Mouse (Mus musculus): Measurements from ENCODE around the gene Mgat1. TPM values are rescaled to one million over a fixed set of nuclear protein-coding genes. Genes with fewer than 3 reads are reported as not detected.

Mgat1 gene
- polyA plus RNA-seq, 1 experiment from 2014 or later: 56.3 TPM

GRCm38 (mm10) chr11:49212577-49212976, 31.4 kb upstream of the Mgat1 start:
- no peaks in the 10 kb centered on the region for H3K9me3 ChIP-seq
- H3K9ac ChIP-seq: no peak overlapping the region
- no peak for ATAC-seq (ENCODE audit: low FRiP score, low read depth)
- H3K27ac ChIP-seq: no peak overlapping the region
- H3K4me1 ChIP-seq: no peaks in the 10 kb centered on the region
- H3K4me2 ChIP-seq (replicated peaks): no peak overlapping the region
- H3K36me3 ChIP-seq: peaks cover 65% of the 10 kb centered on the region
- no peaks in the 10 kb centered on the region for H3K27me3 ChIP-seq
- no peak overlapping the region for H3K4me3 ChIP-seq

DNA sequence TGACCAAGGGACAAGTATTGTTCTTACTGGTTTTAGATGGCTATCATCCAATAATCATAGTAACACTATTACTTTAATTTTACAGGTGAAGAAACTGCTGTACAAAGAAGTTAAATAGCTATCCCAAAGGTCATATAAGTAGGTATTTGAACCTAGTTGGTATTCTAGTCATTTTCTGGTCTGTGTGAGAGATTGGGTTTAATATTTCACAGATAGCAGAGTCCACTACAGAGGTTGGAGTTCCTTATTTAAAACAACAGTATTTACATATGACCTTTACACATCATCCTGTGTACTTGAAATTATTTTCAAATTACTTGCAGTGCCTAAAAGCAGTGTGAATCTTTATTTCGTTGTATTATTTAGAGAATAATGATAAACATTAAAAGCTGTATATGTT, 30.5 kb upstream of the Mgat1 start:
- no peaks in the 10 kb centered on the region for H3K4me1 ChIP-seq
- H3K9ac ChIP-seq: no peak overlapping the region
- ATAC-seq (ENCODE audit: low FRiP score, low read depth): no peak
- H3K36me3 ChIP-seq: peaks cover 62% of the 10 kb centered on the region
- no peak overlapping the region for H3K4me2 ChIP-seq (replicated peaks)
- H3K27me3 ChIP-seq: no peaks in the 10 kb centered on the region
- WGBS: 95% methylated on average over 1 of the region's 1 CpGs
- H3K27ac ChIP-seq: no peak overlapping the region
- no peak overlapping the region for H3K4me3 ChIP-seq
- no peaks in the 10 kb centered on the region for H3K9me3 ChIP-seq

- H3K9ac ChIP-seq: no peak overlapping the region
- no peaks in the 10 kb centered on the region for H3K9me3 ChIP-seq
- peaks cover 38% of the 10 kb centered on the region for H3K36me3 ChIP-seq
- no peaks in the 10 kb centered on the region for H3K4me1 ChIP-seq
- WGBS: 95% methylated on average over 2 of the region's 2 CpGs
- H3K4me2 ChIP-seq (replicated peaks): no peak overlapping the region
- H3K4me3 ChIP-seq: no peak overlapping the region
- no peak overlapping the region for H3K27ac ChIP-seq
- no peak for ATAC-seq (ENCODE audit: low FRiP score, low read depth)
- no peaks in the 10 kb centered on the region for H3K27me3 ChIP-seq
Observed at GRCm38 (mm10) chr11:49219271-49219670, 24.7 kb upstream of the Mgat1 start.

- WGBS: 57% methylated on average over 1 of the region's 1 CpGs
- H3K4me1 ChIP-seq: no peaks in the 10 kb centered on the region
- H3K27ac ChIP-seq: no peak overlapping the region
- H3K27me3 ChIP-seq: no peaks in the 10 kb centered on the region
- H3K9me3 ChIP-seq: no peaks in the 10 kb centered on the region
- no peak for ATAC-seq (ENCODE audit: low FRiP score, low read depth)
- H3K36me3 ChIP-seq: no peaks in the 10 kb centered on the region; the same call in 1 of the 2 replicates
- no peak overlapping the region for H3K4me2 ChIP-seq (replicated peaks)
- no peak overlapping the region for H3K4me3 ChIP-seq
- H3K9ac ChIP-seq: no peak overlapping the region
Observed at GRCm38 (mm10) chr11:49224455-49224854, 19.5 kb upstream of the Mgat1 start.

- H3K27ac ChIP-seq: no peak overlapping the region
- H3K36me3 ChIP-seq: no peaks in the 10 kb centered on the region
- no peak overlapping the region for H3K4me2 ChIP-seq (replicated peaks)
- no peaks in the 10 kb centered on the region for H3K9me3 ChIP-seq
- H3K9ac ChIP-seq: no peak overlapping the region
- no peak overlapping the region for H3K4me3 ChIP-seq
- H3K27me3 ChIP-seq: no peaks in the 10 kb centered on the region
- ATAC-seq (ENCODE audit: low FRiP score, low read depth): no peak
- 43% methylated on average over 3 of the region's 3 CpGs for WGBS
- H3K4me1 ChIP-seq: 0 out of 2 replicates have a peak, but pooled peaks cover 2% of the 10 kb centered on the region
Observed at GRCm38 (mm10) chr11:49232781-49233180, 11.2 kb upstream of the Mgat1 start.

- ATAC-seq (ENCODE audit: low FRiP score, low read depth): no peak
- no peaks in the 10 kb centered on the region for H3K36me3 ChIP-seq
- no peak overlapping the region for H3K4me2 ChIP-seq (replicated peaks)
- H3K27ac ChIP-seq: no peak overlapping the region
- 80% methylated on average over 3 of the region's 3 CpGs for WGBS
- no peaks in the 10 kb centered on the region for H3K9me3 ChIP-seq
- H3K27me3 ChIP-seq: no peaks in the 10 kb centered on the region
- H3K4me3 ChIP-seq: no peak overlapping the region
- H3K9ac ChIP-seq: no peak overlapping the region
- H3K4me1 ChIP-seq: 0 out of 2 replicates have a peak, but pooled peaks cover 2% of the 10 kb centered on the region
Observed at GRCm38 (mm10) chr11:49235459-49236207, 8.4 kb upstream of the Mgat1 start.

DNA sequence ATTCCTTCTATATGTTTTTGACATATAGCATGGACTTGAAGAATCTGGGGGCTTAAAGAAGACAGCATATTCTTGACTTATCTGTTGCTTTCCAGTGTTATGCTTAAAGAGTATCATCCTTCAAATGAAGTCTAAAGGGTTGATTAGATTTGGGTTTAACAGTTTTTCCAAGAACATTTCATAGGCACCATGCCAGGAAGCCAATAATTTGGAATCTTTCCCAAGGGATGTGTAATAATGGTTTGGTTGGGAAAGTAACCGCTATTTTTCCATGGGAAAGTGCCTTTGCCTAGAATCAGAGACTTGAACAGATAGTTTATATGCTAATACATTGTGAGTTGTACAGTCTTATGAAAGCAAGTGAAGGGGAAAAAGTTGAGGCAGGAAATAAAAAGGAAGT, 7.1 kb upstream of the Mgat1 start:
- no peaks in the 10 kb centered on the region for H3K9me3 ChIP-seq
- H3K36me3 ChIP-seq: no peaks in the 10 kb centered on the region
- no peak overlapping the region for H3K4me2 ChIP-seq (replicated peaks)
- H3K4me3 ChIP-seq: no peak overlapping the region
- H3K27me3 ChIP-seq: no peaks in the 10 kb centered on the region
- no peak overlapping the region for H3K9ac ChIP-seq
- WGBS: 53% methylated on average over 1 of the region's 1 CpGs
- no peak overlapping the region for H3K27ac ChIP-seq
- no peak for ATAC-seq (ENCODE audit: low FRiP score, low read depth)
- H3K4me1 ChIP-seq: 0 out of 2 replicates have a peak, but pooled peaks cover 2% of the 10 kb centered on the region

DNA sequence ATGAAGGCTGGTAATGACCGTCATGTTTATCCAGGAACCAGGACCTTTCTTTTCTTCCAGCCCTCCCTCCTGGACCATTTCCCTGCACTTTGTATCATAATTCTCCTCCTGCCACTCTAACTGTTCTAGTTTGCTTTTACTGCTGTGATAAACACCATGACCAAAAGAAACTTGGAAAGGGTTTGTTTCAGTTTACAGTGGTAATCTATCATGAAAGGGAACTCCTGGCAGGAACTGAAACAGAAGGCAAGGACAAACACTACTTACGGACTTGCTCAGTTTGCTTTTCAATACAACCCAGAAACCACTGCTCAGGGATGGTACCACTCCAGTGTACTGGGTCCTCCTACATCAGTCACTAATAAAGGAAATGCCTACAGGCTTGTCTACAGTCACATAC, 6.5 kb upstream of the Mgat1 start:
- no peak overlapping the region for H3K4me2 ChIP-seq (replicated peaks)
- H3K27ac ChIP-seq: no peak overlapping the region
- no peak overlapping the region for H3K4me3 ChIP-seq
- H3K4me1 ChIP-seq: peaks cover 2% of the 10 kb centered on the region; the same call in 1 of the 2 replicates
- WGBS: 62% methylated on average over 2 of the region's 2 CpGs
- H3K36me3 ChIP-seq: no peaks in the 10 kb centered on the region
- no peaks in the 10 kb centered on the region for H3K27me3 ChIP-seq
- ATAC-seq (ENCODE audit: low FRiP score, low read depth): no peak
- H3K9ac ChIP-seq: no peak overlapping the region
- no peaks in the 10 kb centered on the region for H3K9me3 ChIP-seq

- H3K4me1 ChIP-seq: peaks cover 10% of the 10 kb centered on the region
- no peak overlapping the region for H3K27ac ChIP-seq
- 95% methylated on average over 1 of the region's 1 CpGs for WGBS
- H3K4me3 ChIP-seq: no peak overlapping the region
- H3K4me2 ChIP-seq (replicated peaks): no peak overlapping the region
- no peaks in the 10 kb centered on the region for H3K36me3 ChIP-seq
- H3K9me3 ChIP-seq: no peaks in the 10 kb centered on the region
- ATAC-seq (ENCODE audit: low FRiP score, low read depth): no peak
- no peak overlapping the region for H3K9ac ChIP-seq
- H3K27me3 ChIP-seq: no peaks in the 10 kb centered on the region
Observed at GRCm38 (mm10) chr11:49240310-49240709, 3.7 kb upstream of the Mgat1 start.

DNA sequence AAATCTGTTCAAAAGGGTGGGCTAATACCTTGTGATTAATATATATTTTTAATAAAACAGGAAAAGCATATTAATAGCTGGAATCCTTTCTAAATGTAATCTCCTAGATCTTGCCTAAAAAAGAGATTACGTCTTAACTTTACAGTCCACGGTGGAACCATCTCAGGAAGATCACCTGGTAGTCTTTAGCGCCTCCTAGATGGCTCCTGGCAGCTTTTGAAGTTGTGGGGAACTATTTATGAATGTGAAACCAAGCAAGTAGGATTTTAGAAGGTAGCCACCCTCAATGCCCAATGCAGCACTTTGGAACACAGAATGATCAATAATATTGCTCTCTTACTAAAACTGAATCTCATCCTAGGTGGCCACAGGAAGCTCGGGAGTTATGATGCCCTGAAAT, 3.1 kb upstream of the Mgat1 start:
- Histone ChIP-seq H3K27me3 (no peaks in the 10 kb centered on the region), H3K4me2 (replicated peaks) (no peak overlapping the region), H3K9me3 (no peaks in the 10 kb centered on the region), H3K4me3 (no peak overlapping the region), H3K4me1 (peaks cover 16% of the 10 kb centered on the region), H3K9ac (no peak overlapping the region), H3K27ac (no peak overlapping the region), H3K36me3 (no peaks in the 10 kb centered on the region)
- ATAC-seq (ENCODE audit: low FRiP score, low read depth): no peak
- WGBS: 80% methylated on average over 4 of the region's 4 CpGs

DNA sequence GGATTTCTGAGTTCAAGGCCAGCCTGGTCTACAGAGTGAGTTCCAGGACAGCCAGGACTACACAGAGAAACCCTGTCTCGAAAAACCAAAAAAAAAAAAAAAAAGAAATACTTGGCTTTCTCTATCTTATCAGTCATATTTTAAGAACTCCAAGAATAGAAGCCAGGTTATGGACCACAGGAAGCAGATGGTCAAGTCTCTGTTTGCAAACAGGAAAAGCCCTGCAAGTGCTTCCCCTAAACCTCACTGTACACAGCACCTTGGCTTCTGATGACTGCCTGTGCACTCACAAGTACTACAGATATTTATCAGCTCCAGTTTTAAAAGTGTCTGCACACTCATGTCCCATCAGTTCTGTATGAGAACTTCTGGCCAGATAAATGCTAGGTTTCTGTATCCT, 2.5 kb upstream of the Mgat1 start:
- no peak overlapping the region for H3K27ac ChIP-seq
- no peak overlapping the region for H3K9ac ChIP-seq
- WGBS: 69% methylated on average over 1 of the region's 1 CpGs
- no peaks in the 10 kb centered on the region for H3K27me3 ChIP-seq
- H3K4me1 ChIP-seq: peaks cover 18% of the 10 kb centered on the region
- no peaks in the 10 kb centered on the region for H3K36me3 ChIP-seq
- no peak overlapping the region for H3K4me3 ChIP-seq
- H3K9me3 ChIP-seq: no peaks in the 10 kb centered on the region
- no peak overlapping the region for H3K4me2 ChIP-seq (replicated peaks)
- ATAC-seq (ENCODE audit: low FRiP score, low read depth): no peak

DNA sequence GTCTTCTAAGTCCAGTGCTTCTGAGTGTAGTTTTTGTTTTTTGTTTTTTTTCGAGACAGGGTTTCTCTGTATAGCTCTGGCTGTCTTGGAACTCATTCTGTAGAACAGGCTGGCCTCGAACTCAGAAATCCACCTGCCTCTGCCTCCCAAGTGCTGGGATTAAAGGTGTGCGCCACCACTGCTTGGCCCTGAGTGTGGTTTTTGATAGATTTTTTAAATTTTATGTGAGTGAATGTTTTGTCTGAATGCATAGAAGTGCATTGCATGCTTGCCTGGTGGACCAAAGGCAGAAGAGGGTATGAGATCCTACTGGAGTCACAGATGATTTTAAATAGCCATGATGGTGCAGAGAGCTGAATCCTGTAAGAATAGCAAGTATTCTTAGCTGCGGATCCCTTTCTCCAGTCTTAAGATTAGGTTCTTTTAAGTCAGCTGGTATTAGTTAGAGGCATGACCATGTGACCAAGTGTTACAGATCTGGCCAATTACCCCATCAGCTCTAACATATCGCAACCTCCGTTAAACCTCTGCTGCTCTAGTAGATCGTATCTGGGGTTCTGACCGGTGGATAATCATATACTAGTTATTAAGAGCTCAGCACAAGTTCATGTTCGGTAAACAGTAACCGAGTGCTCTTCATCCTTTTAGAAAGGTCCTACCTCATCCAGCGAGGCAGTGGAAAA, 906 bp upstream of the Mgat1 start:
- peak; percentile 4 for ATAC-seq (ENCODE audit: low FRiP score, low read depth)
- no peaks in the 10 kb centered on the region for H3K27me3 ChIP-seq

More for the DNA sequence above, 906 bp upstream of the Mgat1 start:
- Histone ChIP-seq H3K9ac (peak overlapping the region; percentile 64), H3K36me3 (no peaks in the 10 kb centered on the region), H3K9me3 (no peaks in the 10 kb centered on the region), H3K27ac (peak overlapping the region; percentile 91), H3K4me1 (peaks cover 28% of the 10 kb centered on the region), H3K4me2 (replicated peaks) (peak overlapping the region; percentile 70), H3K4me3 (peak overlapping the region; percentile 54)
- 20% methylated on average over 11 of the region's 11 CpGs for WGBS

Data from limb, embryonic 13.5 days (tissue).